Mouse (Mus musculus): ENCODE data around the gene Dlk2. TPM values are rescaled to one million over a fixed set of nuclear protein-coding genes. Genes with fewer than 3 reads are reported as not detected.

Gene Dlk2
- polyA plus RNA-seq, 2 experiments: 0.02 TPM; not detected in 1

DNA sequence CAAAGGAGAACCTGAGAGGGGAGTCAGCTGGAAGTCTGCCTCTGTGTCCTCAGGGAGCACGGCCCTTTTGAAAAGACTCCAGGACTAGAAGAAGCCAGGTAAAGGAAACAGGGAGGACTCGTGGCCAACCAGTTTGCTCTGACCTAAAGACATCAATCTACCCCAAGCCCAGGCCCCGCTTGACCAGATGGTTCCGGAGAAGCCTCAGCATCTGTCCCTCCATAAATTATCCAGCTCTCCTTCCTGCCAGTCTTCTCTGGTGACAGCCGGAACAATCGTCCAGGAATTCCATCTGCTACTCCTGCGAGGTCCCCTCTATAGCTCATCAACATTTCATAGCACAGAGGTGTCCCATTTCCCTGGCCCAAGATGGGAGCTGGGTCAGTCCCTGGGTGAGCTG is 12.6 kb upstream of the Dlk2 start:
- Histone ChIP-seq H3K4me1 (replicated peaks; ENCODE audit: control insufficient read depth in 2 of 2, insufficient read depth in 2 of 2, low read length in 1 of 2) (peaks cover 10 to 15% of the 10 kb centered on the region in 2 experiments; a peak in 3 of 4 replicates), H3K9ac (replicated peaks) (no peak overlapping the region), H3K4me3 (ENCODE audit: insufficient read depth in 1 of 2, low read depth in 2 of 2, low read length in 2 of 2) (no peak overlapping the region), H3K4me2 (ENCODE audit: low read depth) (no peak overlapping the region), H3K27me3 (ENCODE audit: control insufficient read depth, insufficient read depth, low read length) (no peaks in the 10 kb centered on the region), H3K36me3 (replicated peaks; ENCODE audit: control insufficient read depth, insufficient read depth, low read depth) (no peaks in the 10 kb centered on the region), H3K9me3 (ENCODE audit: control insufficient read depth, low read length) (no peaks in the 10 kb centered on the region), H3K27ac (no peak overlapping the region)
- ATAC-seq (ENCODE audit: insufficient read depth): no peak
- DNase-seq (ENCODE audit: low read depth in 3 of 3, low spot score in 3 of 3): no peak
- 40% methylated on average over 7 of the region's 7 CpGs for whole genome bisulfite sequencing (ENCODE audit: insufficient replicate concordance)
- TF ChIP-seq CTCF (IDR thresholded peaks at IDR 0.05; ENCODE audit: low read depth): no peak
- no peak for TF ChIP-seq EP300 (IDR thresholded peaks at IDR 0.05; ENCODE audit: low read depth)

DNA sequence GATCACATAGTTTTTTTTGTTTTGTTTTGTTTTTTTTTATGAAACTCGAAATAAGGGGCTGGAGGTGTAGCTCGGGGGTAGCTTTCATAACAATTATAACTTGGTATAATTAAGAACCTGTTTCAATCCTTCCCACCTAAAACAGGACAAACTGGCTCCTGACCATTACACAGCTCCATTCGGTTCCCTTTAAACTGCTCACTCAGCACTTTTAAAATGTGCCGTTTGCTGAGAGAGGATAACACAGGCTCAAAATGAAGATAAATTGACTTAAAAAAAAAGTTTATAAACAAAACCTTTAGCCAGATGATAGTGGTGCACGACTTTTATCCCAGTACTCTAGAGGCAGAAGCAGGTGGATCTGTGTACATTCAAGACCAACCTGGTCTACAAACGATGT is 11.8 kb upstream of the Dlk2 start:
- DNase-seq (ENCODE audit: low read depth in 3 of 3, low spot score in 3 of 3) (no peak), ATAC-seq (ENCODE audit: insufficient read depth) (no peak)
- no peak overlapping the region for H3K27ac ChIP-seq
- H3K36me3 ChIP-seq (replicated peaks; ENCODE audit: control insufficient read depth, insufficient read depth, low read depth): no peaks in the 10 kb centered on the region
- H3K9ac ChIP-seq (replicated peaks): no peak overlapping the region
- TF ChIP-seq CTCF (IDR thresholded peaks at IDR 0.05; ENCODE audit: low read depth): no peak
- H3K9me3 ChIP-seq (ENCODE audit: control insufficient read depth, low read length): no peaks in the 10 kb centered on the region
- H3K4me1 ChIP-seq (replicated peaks; ENCODE audit: control insufficient read depth in 2 of 2, insufficient read depth in 2 of 2, low read length in 1 of 2): peaks cover 10 to 15% of the 10 kb centered on the region in 2 experiments; a peak in 3 of 4 replicates
- H3K4me3 ChIP-seq (ENCODE audit: insufficient read depth in 1 of 2, low read depth in 2 of 2, low read length in 2 of 2): no peak overlapping the region
- 45% methylated on average over 6 of the region's 6 CpGs for WGBS (ENCODE audit: insufficient replicate concordance)
- H3K4me2 ChIP-seq (ENCODE audit: low read depth): no peak overlapping the region
- H3K27me3 ChIP-seq (ENCODE audit: control insufficient read depth, insufficient read depth, low read length): no peaks in the 10 kb centered on the region

DNA sequence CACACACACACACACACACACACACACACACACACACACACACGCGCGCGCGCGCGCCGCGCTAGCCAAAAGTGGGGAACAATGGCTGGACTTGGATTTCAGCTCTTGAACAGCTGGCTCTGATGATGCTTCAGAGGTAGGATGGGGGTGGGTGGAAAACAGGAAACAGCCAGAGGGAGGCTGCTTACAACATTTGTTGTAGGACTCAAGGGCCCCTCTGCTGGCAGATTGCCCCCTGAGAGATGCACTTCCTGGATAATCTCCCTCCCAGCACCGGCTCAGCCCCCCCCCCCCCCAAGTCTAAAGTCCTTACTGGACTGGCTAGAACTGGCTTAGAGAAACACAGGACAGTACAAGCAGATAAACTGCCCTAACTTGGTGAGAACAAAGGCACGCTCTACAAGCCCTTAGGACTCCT is 9.5 kb upstream of the Dlk2 start:
- peaks cover 0 to 6% of the 10 kb centered on the region in 2 experiments; a peak in 2 of 4 replicates for H3K4me1 ChIP-seq (replicated peaks; ENCODE audit: control insufficient read depth in 2 of 2, insufficient read depth in 2 of 2, low read length in 1 of 2)
- no peak overlapping the region for H3K9ac ChIP-seq (replicated peaks)
- WGBS (ENCODE audit: insufficient replicate concordance): 50% methylated on average over 11 of the region's 11 CpGs
- ATAC-seq (ENCODE audit: insufficient read depth) (no peak), DNase-seq (ENCODE audit: low read depth in 3 of 3, low spot score in 3 of 3) (no peak)
- H3K27me3 ChIP-seq (ENCODE audit: control insufficient read depth, insufficient read depth, low read length): no peaks in the 10 kb centered on the region; the same call in 1 of the 2 replicates
- H3K4me3 ChIP-seq (ENCODE audit: insufficient read depth in 1 of 2, low read depth in 2 of 2, low read length in 2 of 2): no peak overlapping the region
- no peak for TF ChIP-seq EP300 (IDR thresholded peaks at IDR 0.05; ENCODE audit: low read depth)
- no peak for TF ChIP-seq CTCF (IDR thresholded peaks at IDR 0.05; ENCODE audit: low read depth)
- no peaks in the 10 kb centered on the region for H3K36me3 ChIP-seq (replicated peaks; ENCODE audit: control insufficient read depth, insufficient read depth, low read depth)
- no peak overlapping the region for H3K27ac ChIP-seq
- no peak overlapping the region for H3K4me2 ChIP-seq (ENCODE audit: low read depth)
- H3K9me3 ChIP-seq (ENCODE audit: control insufficient read depth, low read length): no peaks in the 10 kb centered on the region

DNA sequence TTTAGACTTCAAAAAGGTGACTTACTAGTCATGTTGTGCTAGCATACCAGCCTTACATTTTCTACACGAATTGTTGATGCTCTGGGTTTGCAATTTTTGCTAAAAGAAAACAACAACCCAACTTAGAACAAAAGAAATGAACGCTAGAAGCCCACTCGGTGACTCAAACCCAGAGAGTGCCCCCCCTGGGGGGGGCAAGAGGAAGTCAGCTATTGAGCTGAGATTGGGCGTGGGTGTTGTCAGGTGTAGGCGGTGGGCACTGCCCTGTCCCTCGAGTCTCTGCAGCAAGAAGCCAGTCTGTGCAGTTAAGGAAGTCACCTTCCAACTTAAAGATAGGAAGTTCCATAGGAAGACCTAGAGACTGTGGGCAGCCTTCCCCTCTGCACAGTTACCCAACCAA is 620 bp upstream of the Dlk2 start:
- Histone ChIP-seq H3K27me3 (ENCODE audit: control insufficient read depth, insufficient read depth, low read length) (peaks cover 46% of the 10 kb centered on the region), H3K4me3 (ENCODE audit: insufficient read depth in 1 of 2, low read depth in 2 of 2, low read length in 2 of 2) (no peak overlapping the region), H3K4me1 (replicated peaks; ENCODE audit: control insufficient read depth in 2 of 2, insufficient read depth in 2 of 2, low read length in 1 of 2) (no peaks in the 10 kb centered on the region), H3K4me2 (ENCODE audit: low read depth) (no peak overlapping the region), H3K27ac (no peak overlapping the region), H3K36me3 (replicated peaks; ENCODE audit: control insufficient read depth, insufficient read depth, low read depth) (no peaks in the 10 kb centered on the region), H3K9ac (replicated peaks) (no peak overlapping the region), H3K9me3 (ENCODE audit: control insufficient read depth, low read length) (no peaks in the 10 kb centered on the region)
- WGBS (ENCODE audit: insufficient replicate concordance): 26% methylated on average over 6 of the region's 6 CpGs
- no peak for ATAC-seq (ENCODE audit: insufficient read depth)
- no peak for DNase-seq (ENCODE audit: low read depth in 3 of 3, low spot score in 3 of 3)
- TF ChIP-seq CTCF (IDR thresholded peaks at IDR 0.05; ENCODE audit: low read depth): no peak
- TF ChIP-seq EP300 (IDR thresholded peaks at IDR 0.05; ENCODE audit: low read depth): no peak

DNA sequence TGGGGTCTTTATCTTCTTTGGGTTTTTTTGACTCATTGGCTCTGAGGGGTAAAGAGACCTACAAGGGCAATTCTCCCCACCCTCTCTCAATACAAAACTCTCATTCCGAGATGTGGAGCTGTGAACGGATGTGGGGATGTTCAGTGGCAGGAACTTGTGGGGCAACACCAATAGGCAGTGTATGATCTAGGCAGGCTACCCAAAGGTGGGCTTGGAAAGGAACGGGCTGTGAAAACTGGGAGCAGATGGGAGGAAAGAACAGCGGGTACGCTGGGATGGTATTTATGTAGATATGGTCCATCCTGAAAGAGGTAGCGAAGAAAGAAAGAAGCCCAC is 225 bp upstream of the Dlk2 start:
- Histone ChIP-seq H3K9me3 (ENCODE audit: control insufficient read depth, low read length) (no peaks in the 10 kb centered on the region), H3K9ac (replicated peaks) (no peak overlapping the region), H3K27me3 (ENCODE audit: control insufficient read depth, insufficient read depth, low read length) (peaks cover 46% of the 10 kb centered on the region), H3K27ac (no peak overlapping the region), H3K4me2 (ENCODE audit: low read depth) (peak overlapping the region; percentile 64), H3K4me3 (ENCODE audit: insufficient read depth in 1 of 2, low read depth in 2 of 2, low read length in 2 of 2) (peak overlapping the region in 1 of 2 experiments; percentile 43; a peak in 2 of 4 replicates), H3K36me3 (replicated peaks; ENCODE audit: control insufficient read depth, insufficient read depth, low read depth) (no peaks in the 10 kb centered on the region), H3K4me1 (replicated peaks; ENCODE audit: control insufficient read depth in 2 of 2, insufficient read depth in 2 of 2, low read length in 1 of 2) (no peaks in the 10 kb centered on the region)
- DNase-seq (ENCODE audit: low read depth in 3 of 3, low spot score in 3 of 3) (no peak), ATAC-seq (ENCODE audit: insufficient read depth) (no peak)
- TF ChIP-seq EP300 (IDR thresholded peaks at IDR 0.05; ENCODE audit: low read depth): no peak
- no peak for TF ChIP-seq CTCF (IDR thresholded peaks at IDR 0.05; ENCODE audit: low read depth)
- WGBS (ENCODE audit: insufficient replicate concordance): 6% methylated on average over 6 of the region's 6 CpGs
